In genomic region chrX:98476473-98477254, GRCm38 (mm10) we compare ENCODE assay signal across 22 mouse cellular contexts.
"Had no signal": no experiment of that assay in that cellular context is flagged by ENCODE, and none has a peak within 500 bp of the region (broad histone marks: within the 10 kb centered on the region; RNA-seq: fewer than 3 reads in every experiment).

No protein-coding gene starts in this region.

- H3K4me3 ChIP-seq: kidney, embryonic 15.5 days; left cerebral cortex, adult 2 months; limb, embryonic 13.5 days; liver, embryonic 12.5 days; liver, embryonic 15.5 days; neural tube, embryonic 12.5 days; neural tube, embryonic 15.5 days had no signal

- H3K36me3 ChIP-seq: kidney, embryonic 15.5 days; limb, embryonic 13.5 days; liver, embryonic 12.5 days; liver, embryonic 15.5 days; neural tube, embryonic 12.5 days; neural tube, embryonic 15.5 days had no signal

- H3K4me1 ChIP-seq: kidney, embryonic 15.5 days; limb, embryonic 13.5 days; liver, embryonic 12.5 days; liver, embryonic 15.5 days; neural tube, embryonic 12.5 days; neural tube, embryonic 15.5 days had no signal

- H3K27me3 ChIP-seq: kidney, embryonic 15.5 days; limb, embryonic 13.5 days; liver, embryonic 12.5 days; liver, embryonic 15.5 days; neural tube, embryonic 12.5 days; neural tube, embryonic 15.5 days had no signal

- H3K9ac ChIP-seq: kidney, embryonic 15.5 days; limb, embryonic 13.5 days; liver, embryonic 12.5 days; liver, embryonic 15.5 days; neural tube, embryonic 12.5 days; neural tube, embryonic 15.5 days had no signal

- ATAC-seq: liver, embryonic 12.5 days had no signal

- DNase-seq: kidney, adult 8-10 months; kidney, postnatal 10 days; kidney, postnatal 36 days; layer of hippocampus, postnatal 36 days; left cerebral cortex, postnatal 4 days; liver; lung, adult 2 months; lung, postnatal 14 days; lung, postnatal 4 days; midbrain, embryonic 14.5 days; right cerebral cortex, adult 18-20 months; right cerebral cortex, postnatal 25 days; spleen, adult 18-20 months; thymus, adult 18-20 months; thymus, postnatal 36 days had no signal

- H3K27ac ChIP-seq: kidney, embryonic 15.5 days; left cerebral cortex, adult 2 months; limb, embryonic 13.5 days; liver, embryonic 12.5 days; liver, embryonic 15.5 days; neural tube, embryonic 12.5 days; neural tube, embryonic 15.5 days had no signal
